ENCODE assay signal across 24 mouse cellular contexts in the genomic region with DNA sequence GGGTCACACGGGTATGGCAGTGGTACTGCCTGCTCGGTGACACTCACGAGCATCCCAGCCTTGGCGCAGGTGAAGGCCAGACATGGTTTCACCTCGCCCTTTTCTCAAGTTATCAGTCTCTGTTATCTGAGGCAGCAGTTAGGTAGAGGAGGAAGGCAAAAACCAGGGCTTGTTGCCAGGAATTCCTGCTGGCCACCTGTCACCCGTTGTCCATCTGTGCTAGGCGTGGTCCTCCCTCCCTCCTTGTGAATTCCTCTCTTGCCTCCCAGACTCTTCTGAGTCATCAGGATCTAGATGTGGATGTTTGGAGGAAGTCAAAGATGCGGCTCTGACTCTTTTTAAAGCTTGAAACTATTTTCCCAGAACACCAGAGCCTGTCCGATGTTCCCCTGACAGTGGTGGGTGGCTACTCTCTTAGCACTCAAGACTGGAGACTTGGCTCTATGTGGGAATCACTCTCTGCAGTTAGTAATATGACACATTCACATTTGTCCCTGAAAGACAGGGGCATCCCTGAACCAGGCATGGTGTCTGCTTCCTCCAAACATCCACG. TPM values are rescaled to one million over a fixed set of nuclear protein-coding genes. Genes with fewer than 3 reads are reported as not detected.
A peak's percentile ranks its signal among the peaks of the same experiment; 100 is the strongest.
DNase-seq lines count a peak whose midpoint lies in the region; ATAC-seq and TF ChIP-seq lines count a peak whose summit lies in the region.
"Had no signal": no experiment of that assay in that cellular context is flagged by ENCODE, and none has a peak within 500 bp of the region (broad histone marks: within the 10 kb centered on the region; RNA-seq: fewer than 3 reads in every experiment).

No protein-coding gene starts in this region.

- H3K9ac ChIP-seq in hindbrain, postnatal 0 days (replicated peaks; ENCODE audit: low read length): no peak overlapping the region
- H3K9ac ChIP-seq in stomach, postnatal 0 days (ENCODE audit: low read length): no peak overlapping the region
- H3K9ac ChIP-seq: forebrain, embryonic 12.5 days; heart, embryonic 15.5 days; liver, embryonic 15.5 days had no signal

- no peaks in the 10 kb centered on the region for H3K36me3 ChIP-seq in hindbrain, postnatal 0 days (ENCODE audit: insufficient read depth, low read length)
- no peaks in the 10 kb centered on the region for H3K36me3 ChIP-seq in hindbrain, embryonic 10.5 days
- H3K36me3 ChIP-seq in stomach, postnatal 0 days (ENCODE audit: control insufficient read depth, insufficient read depth, low read length): no peaks in the 10 kb centered on the region
- H3K36me3 ChIP-seq: forebrain, embryonic 12.5 days; heart, embryonic 15.5 days; liver, embryonic 15.5 days had no signal

- no peak for TF ChIP-seq EP300 in stomach, postnatal 0 days (optimal IDR thresholded peaks at IDR 0.05)

- no peak overlapping the region for H3K4me3 ChIP-seq in hindbrain, postnatal 0 days (ENCODE audit: low read length)
- no peak overlapping the region for H3K4me3 ChIP-seq in hindbrain, embryonic 10.5 days
- no peak overlapping the region for H3K4me3 ChIP-seq in stomach, postnatal 0 days (ENCODE audit: low read depth, low read length)
- H3K4me3 ChIP-seq: forebrain, embryonic 12.5 days; heart, embryonic 15.5 days; liver, embryonic 15.5 days had no signal

- H3K27me3 ChIP-seq in hindbrain, postnatal 0 days (ENCODE audit: insufficient read depth, low read length): no peaks in the 10 kb centered on the region
- no peaks in the 10 kb centered on the region for H3K27me3 ChIP-seq in hindbrain, embryonic 10.5 days (ENCODE audit: insufficient read depth, poor library complexity, severe bottlenecking)
- H3K27me3 ChIP-seq in stomach, postnatal 0 days (ENCODE audit: control insufficient read depth, insufficient read depth, low read length): no peaks in the 10 kb centered on the region
- H3K27me3 ChIP-seq: forebrain, embryonic 12.5 days had no signal

- no peak for ATAC-seq in hindbrain, postnatal 0 days
- ATAC-seq in stomach, postnatal 0 days (ENCODE audit: low FRiP score, low TSS enrichment): no peak
- ATAC-seq: lung, postnatal 0 days; Patski had no signal

- H3K4me1 ChIP-seq in hindbrain, postnatal 0 days (ENCODE audit: insufficient read depth, low read length): no peaks in the 10 kb centered on the region
- peaks cover 9% of the 10 kb centered on the region for H3K4me1 ChIP-seq in hindbrain, embryonic 10.5 days (replicated peaks)
- no peaks in the 10 kb centered on the region for H3K4me1 ChIP-seq in stomach, postnatal 0 days (replicated peaks; ENCODE audit: control insufficient read depth, insufficient read depth)
- H3K4me1 ChIP-seq: heart, embryonic 15.5 days had no signal

- H3K27ac ChIP-seq in hindbrain, postnatal 0 days: no peak overlapping the region
- H3K27ac ChIP-seq in hindbrain, embryonic 10.5 days: no peak overlapping the region
- H3K27ac ChIP-seq in stomach, postnatal 0 days (replicated peaks): no peak overlapping the region
- H3K27ac ChIP-seq: forebrain, embryonic 12.5 days; heart, embryonic 15.5 days; liver, embryonic 15.5 days had no signal

- no peak for TF ChIP-seq CTCF in hindbrain, postnatal 0 days (IDR thresholded peaks at IDR 0.05; ENCODE audit: low read depth)
- no peak for TF ChIP-seq CTCF in stomach, postnatal 0 days (IDR thresholded peaks at IDR 0.05; ENCODE audit: low read depth)

- 70% methylated on average over 10 of the region's 10 CpGs for WGBS in hindbrain, postnatal 0 days
- 89% methylated on average over 10 of the region's 10 CpGs for WGBS in hindbrain, embryonic 10.5 days
- 67% methylated on average over 10 of the region's 10 CpGs for WGBS in stomach, postnatal 0 days

- DNase-seq in hindbrain, postnatal 0 days (ENCODE audit: low spot score): peak; percentile 18
- DNase-seq in hindbrain, embryonic 10.5 days (ENCODE audit: low spot score): no peak
- peak; percentile 53 for DNase-seq in right cerebral cortex, postnatal 25 days
- no peak for DNase-seq in right cerebral cortex, postnatal 4 days
- DNase-seq in cerebellum, postnatal 10 days: peak; percentile 90 to 92
- DNase-seq in telencephalon, adult 2 months (ENCODE audit: low read depth, low spot score): peak; percentile 58
- no peak for DNase-seq in stomach, postnatal 0 days (ENCODE audit: low spot score)
- DNase-seq in layer of hippocampus, adult 9-10 months (ENCODE audit: low spot score): no peak
- DNase-seq: B cell, adult 2 months; heart, adult 11 months; midbrain, embryonic 14.5 days had no signal

- no peaks in the 10 kb centered on the region for H3K9me3 ChIP-seq in hindbrain, postnatal 0 days (ENCODE audit: low read length)
- no peaks in the 10 kb centered on the region for H3K9me3 ChIP-seq in hindbrain, embryonic 10.5 days
- H3K9me3 ChIP-seq in stomach, postnatal 0 days (ENCODE audit: control insufficient read depth, low read length): no peaks in the 10 kb centered on the region
- H3K9me3 ChIP-seq: forebrain, embryonic 12.5 days; heart, embryonic 15.5 days; liver, embryonic 15.5 days had no signal

- no peak overlapping the region for H3K4me2 ChIP-seq in hindbrain, postnatal 0 days (ENCODE audit: low read depth, low read length)
- H3K4me2 ChIP-seq in stomach, postnatal 0 days (replicated peaks; ENCODE audit: low read depth): no peak overlapping the region
- H3K4me2 ChIP-seq: forebrain, embryonic 12.5 days; heart, embryonic 15.5 days; liver, embryonic 15.5 days had no signal

RNA-seq across cellular contexts. Expression of gene Tff3, which starts 1.9 kb away (rescaled TPM):
- not detected in 2 replicates for total RNA-seq in hindbrain, postnatal 0 days (2014; rRNA removed)
- polyA plus RNA-seq in hindbrain, postnatal 0 days (2015; fragmentation: Nextera tagmentation; extraction: Ambion mirVana): 0.44 and 0.55 TPM in 2 replicates
- polyA plus RNA-seq in hindbrain, embryonic 10.5 days (2016; fragmentation: Nextera tagmentation; extraction: Ambion mirVana): 1.1 TPM in 1 of 2 replicates, not detected in the other
- polyA plus RNA-seq in stomach, postnatal 0 days (2015; fragmentation: Nextera tagmentation; extraction: Ambion mirVana): 8.3 and 10.5 TPM in 2 replicates
- total RNA-seq: adrenal gland, postnatal 4 days; gastrocnemius, adult 18-20 months; hematopoietic stem cell, adult 5-6 weeks; layer of hippocampus, adult 18-20 months; left cerebral cortex, adult 8-10 months; megakaryocyte, adult 5-6 weeks had no signal
- polyA plus RNA-seq: heart, embryonic 15.5 days; lung, postnatal 0 days; Patski had no signal

RNA-seq across cellular contexts. Expression of gene Tff2, which starts 12.7 kb away (rescaled TPM):
- not detected in 2 replicates for total RNA-seq in hindbrain, postnatal 0 days (2014; rRNA removed)
- polyA plus RNA-seq in hindbrain, postnatal 0 days (2015; fragmentation: Nextera tagmentation; extraction: Ambion mirVana): not detected in 2 replicates
- not detected in 2 replicates for polyA plus RNA-seq in hindbrain, embryonic 10.5 days (2016; fragmentation: Nextera tagmentation; extraction: Ambion mirVana)
- polyA plus RNA-seq in stomach, postnatal 0 days (2015; fragmentation: Nextera tagmentation; extraction: Ambion mirVana): 866 and 948 TPM in 2 replicates
- total RNA-seq: gastrocnemius, adult 18-20 months; hematopoietic stem cell, adult 5-6 weeks; layer of hippocampus, adult 18-20 months; left cerebral cortex, adult 8-10 months; megakaryocyte, adult 5-6 weeks had no signal
- polyA plus RNA-seq: forebrain, embryonic 12.5 days; heart, embryonic 15.5 days; limb, embryonic 14.5 days; liver, embryonic 15.5 days; midbrain, embryonic 14.5 days; Patski had no signal

RNA-seq across cellular contexts. Expression of gene Tff1, which starts 33.7 kb away (rescaled TPM):
- not detected in 2 replicates for total RNA-seq in hindbrain, postnatal 0 days (2014; rRNA removed)
- not detected in 2 replicates for polyA plus RNA-seq in hindbrain, postnatal 0 days (2015; fragmentation: Nextera tagmentation; extraction: Ambion mirVana)
- not detected in 2 replicates for polyA plus RNA-seq in hindbrain, embryonic 10.5 days (2016; fragmentation: Nextera tagmentation; extraction: Ambion mirVana)
- 9,478 and 9,587 TPM in 2 replicates for polyA plus RNA-seq in stomach, postnatal 0 days (2015; fragmentation: Nextera tagmentation; extraction: Ambion mirVana)
- total RNA-seq: adrenal gland, postnatal 4 days; gastrocnemius, adult 18-20 months; hematopoietic stem cell, adult 5-6 weeks; layer of hippocampus, adult 18-20 months; left cerebral cortex, adult 8-10 months; megakaryocyte, adult 5-6 weeks had no signal
- polyA plus RNA-seq: forebrain, embryonic 12.5 days; heart, embryonic 15.5 days; kidney, embryonic 16.5 days; limb, embryonic 14.5 days; liver, embryonic 15.5 days; lung, postnatal 0 days; midbrain, embryonic 14.5 days; Patski had no signal

Comparison
In these comparisons a context has a peak if more than half of its experiments do, and no peak if none do; other contexts are left out.
1. DNase-seq: peak in hindbrain, postnatal 0 days (single experiment), right cerebral cortex, postnatal 25 days (single experiment), cerebellum, postnatal 10 days (2 of 2) and telencephalon, adult 2 months (single experiment); none in hindbrain, embryonic 10.5 days (single experiment), right cerebral cortex, postnatal 4 days (single experiment), stomach, postnatal 0 days (single experiment) and layer of hippocampus, adult 9-10 months (single experiment).
2. RNA of gene Tff2, which starts 12.7 kb away (polyA plus RNA-seq): 866 to 948 TPM in stomach, postnatal 0 days; not detected in hindbrain, postnatal 0 days and not detected in hindbrain, embryonic 10.5 days; every median in the first group is over 100 times any median in the second.
3. RNA of gene Tff1, which starts 33.7 kb away (polyA plus RNA-seq): 9,478 to 9,587 TPM in stomach, postnatal 0 days; not detected in hindbrain, postnatal 0 days and not detected in hindbrain, embryonic 10.5 days; every median in the first group is over 1,000 times any median in the second.